Mouse (Mus musculus) myocyte (in vitro differentiated cells): Measurements from ENCODE around the gene Pold4.

Experiments
- CEBPB ChIP-seq: IDR thresholded peaks from 2 replicates; pipeline ENCODE4 v1.6.1; 2011; ENCODE audit warnings: mild to moderate bottlenecking, moderate library complexity; ENCODE audit not compliant: poor library complexity, insufficient read depth, severe bottlenecking
- E2F4 ChIP-seq: IDR thresholded peaks from one replicate; pipeline ENCODE4 v1.6.1; 2011; ENCODE audit warnings: mild to moderate bottlenecking, control low read depth, moderate library complexity; ENCODE audit not compliant: insufficient read depth
- MAX ChIP-seq: IDR thresholded peaks from one replicate; pipeline ENCODE4 v1.6.1; 2011; ENCODE audit warnings: low read depth, mild to moderate bottlenecking, control low read depth
- MYOD1 ChIP-seq, 3 experiments: IDR thresholded peaks; one replicate each; pipeline ENCODE4 v1.6.1; 2011; ENCODE audit warnings: control low read depth in 2 of 3, low read depth in 2 of 3, mild to moderate bottlenecking in 2 of 3, moderate library complexity in 1 of 3; ENCODE audit not compliant: insufficient read length in 2 of 3, control insufficient read depth in 1 of 3
- MYOG ChIP-seq, 3 experiments: IDR thresholded peaks; one replicate each; pipeline ENCODE4 v1.6.1; 2011; ENCODE audit warnings: control low read depth in 2 of 3, low read depth in 2 of 3, mild to moderate bottlenecking in 2 of 3; ENCODE audit not compliant: insufficient read length in 2 of 3, control insufficient read depth in 1 of 3, insufficient read depth in 1 of 3
- POLR2A ChIP-seq: IDR thresholded peaks from one replicate; pipeline ENCODE4 v1.6.1; 2011; ENCODE audit warnings: low read depth, mild to moderate bottlenecking, control low read depth, moderate library complexity; ENCODE audit not compliant: insufficient read length
- POLR2AphosphoS2 ChIP-seq: IDR thresholded peaks from one replicate; pipeline ENCODE4 v1.6.1; 2011; ENCODE audit warnings: low read depth, control low read depth; ENCODE audit not compliant: insufficient read length
- REST ChIP-seq: IDR thresholded peaks from one replicate; pipeline ENCODE4 v1.6.1; 2011; ENCODE audit warnings: mild to moderate bottlenecking, control low read depth, moderate library complexity; ENCODE audit not compliant: insufficient read depth, insufficient read length
- SRF ChIP-seq: IDR thresholded peaks from one replicate; pipeline ENCODE4 v1.6.1; 2011; ENCODE audit warnings: low read depth; ENCODE audit not compliant: control insufficient read depth, insufficient read length
- TCF12 ChIP-seq: IDR thresholded peaks from one replicate; pipeline ENCODE4 v1.6.1; 2011; ENCODE audit warnings: mild to moderate bottlenecking, control low read depth; ENCODE audit not compliant: poor library complexity, insufficient read depth, severe bottlenecking
- TCF3 ChIP-seq: IDR thresholded peaks from one replicate; pipeline ENCODE4 v1.6.1; 2011; ENCODE audit warnings: low read depth, control low read depth; ENCODE audit not compliant: insufficient read length
- USF1 ChIP-seq: IDR thresholded peaks from one replicate; pipeline ENCODE4 v1.6.1; 2011; ENCODE audit warnings: low read depth, mild to moderate bottlenecking, control low read depth, moderate library complexity

GRCm38 (mm10) chr19:4217140-4217539 lies 14.6 kb upstream of the Pold4 start:
- TF ChIP-seq TCF12 (no peak), POLR2A (no peak), CEBPB (no peak), MAX (no peak), MYOG (IDR thresholded peaks at IDR 0.05; ENCODE audit: control insufficient read depth in 1 of 3, insufficient read depth in 1 of 3, insufficient read length in 2 of 3, low read depth in 2 of 3) (no peak), E2F4 (no peak), USF1 (no peak), TCF3 (no peak), POLR2AphosphoS2 (no peak), MYOD1 (IDR thresholded peaks at IDR 0.05; ENCODE audit: control insufficient read depth in 1 of 3, insufficient read length in 2 of 3, low read depth in 2 of 3) (no peak), SRF (no peak), REST (no peak)
